Mouse (Mus musculus) testis, adult 2 months (tissue): ENCODE results near the gene Foxp4.

Experiments used
- CTCF ChIP-seq: fragments of 200-500 bp; IDR thresholded peaks from 2 replicates; pipeline ENCODE4 v1.5.1; 2012; ENCODE audit warnings: low read depth, mild to moderate bottlenecking, inconsistent platforms, low read length, moderate library complexity; ENCODE audit not compliant: control insufficient read depth, insufficient read depth, insufficient replicate concordance
- POLR2A ChIP-seq: fragments of 200-500 bp; IDR thresholded peaks from 2 replicates; pipeline ENCODE4 v1.6.1; 2012; ENCODE audit warnings: low read depth, mild to moderate bottlenecking, inconsistent platforms, low read length, moderate library complexity; ENCODE audit not compliant: control insufficient read depth

- TF ChIP-seq CTCF (no peak), POLR2A (no peak)
Measured at GRCm38 (mm10) chr17:47942008-47942407, 17.6 kb upstream of the Foxp4 start.
